Mouse (Mus musculus): ENCODE data around the gene Snd1. TPM values are rescaled to one million over a fixed set of nuclear protein-coding genes. Genes with fewer than 3 reads are reported as not detected.

The Snd1 gene
- polyA plus RNA-seq, 1 experiment from 2014 or later: 138 TPM

DNA sequence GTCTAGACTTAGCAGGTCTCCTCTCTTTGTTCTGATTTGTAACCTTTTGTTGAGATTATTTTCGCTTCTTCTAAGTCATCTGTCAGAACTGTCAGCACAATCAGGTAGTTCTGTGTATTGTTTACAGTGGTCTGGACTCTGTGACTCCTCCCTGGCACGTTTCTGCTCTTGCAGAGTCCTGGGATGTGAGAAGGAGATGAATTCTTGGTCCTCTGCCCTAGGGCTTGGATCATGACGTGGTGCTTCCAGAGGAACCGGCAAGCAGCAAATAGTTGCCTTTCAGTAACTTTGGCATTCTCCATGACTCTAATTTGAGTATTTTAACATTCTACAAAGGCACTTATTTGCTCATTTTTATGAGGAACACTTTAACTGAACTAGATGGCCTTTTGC is 242.9 kb downstream of the Snd1 start:
- 55% methylated on average over 4 of the region's 4 CpGs for WGBS
- DNase-seq (ENCODE audit: low spot score): no peak
- Histone ChIP-seq H3K4me1 (no peaks in the 10 kb centered on the region), H3K27ac (no peak overlapping the region), H3K4me3 (no peak overlapping the region), H3K9me3 (replicated peaks) (no peaks in the 10 kb centered on the region), H3K27me3 (ENCODE audit: low read depth, poor library complexity, severe bottlenecking) (no peaks in the 10 kb centered on the region), H3K36me3 (peaks cover 5% of the 10 kb centered on the region)

DNA sequence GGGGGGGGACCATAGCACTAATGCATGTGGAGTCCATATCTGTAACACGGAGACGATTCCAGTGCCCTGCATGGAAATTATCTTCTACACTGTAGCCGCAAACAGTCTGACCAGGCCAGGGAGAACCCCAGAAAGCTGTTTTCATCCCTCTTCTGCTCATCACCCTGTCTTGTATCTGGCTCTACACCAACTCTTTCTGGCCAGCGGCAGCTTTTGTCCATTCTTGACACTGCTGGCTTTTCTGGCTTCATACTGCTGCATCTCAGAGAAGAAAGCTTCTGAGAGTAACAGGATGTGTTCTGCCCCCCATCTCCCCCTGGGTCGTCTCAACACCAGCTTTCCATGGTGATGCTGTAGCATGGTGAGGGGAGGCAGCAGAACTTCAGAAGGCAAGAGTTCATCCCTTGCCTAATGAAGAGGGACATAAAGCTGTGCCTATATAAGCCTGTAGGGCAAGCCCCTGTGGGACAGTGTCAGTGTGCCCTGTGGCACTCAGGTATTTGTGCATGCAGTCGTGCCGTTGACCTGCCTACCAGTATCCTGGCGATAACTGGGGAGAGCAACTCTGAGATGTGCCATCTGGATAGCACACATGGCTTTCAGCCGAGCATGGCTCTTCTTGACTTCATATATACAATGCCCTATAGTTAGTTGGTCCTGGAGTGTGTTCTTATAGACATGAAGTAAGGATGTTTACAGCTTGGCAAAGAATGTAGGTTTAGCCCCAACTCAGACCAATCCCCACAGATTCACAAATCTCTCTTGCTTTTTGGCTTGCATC is 245.6 kb downstream of the Snd1 start:
- Histone ChIP-seq H3K27ac (no peak overlapping the region), H3K9me3 (replicated peaks) (no peaks in the 10 kb centered on the region), H3K27me3 (ENCODE audit: low read depth, poor library complexity, severe bottlenecking) (no peaks in the 10 kb centered on the region), H3K4me1 (no peaks in the 10 kb centered on the region), H3K36me3 (peaks cover 6% of the 10 kb centered on the region), H3K4me3 (no peak overlapping the region)
- WGBS: 95% methylated on average over 9 of the region's 9 CpGs
- DNase-seq (ENCODE audit: low spot score): no peak

DNA sequence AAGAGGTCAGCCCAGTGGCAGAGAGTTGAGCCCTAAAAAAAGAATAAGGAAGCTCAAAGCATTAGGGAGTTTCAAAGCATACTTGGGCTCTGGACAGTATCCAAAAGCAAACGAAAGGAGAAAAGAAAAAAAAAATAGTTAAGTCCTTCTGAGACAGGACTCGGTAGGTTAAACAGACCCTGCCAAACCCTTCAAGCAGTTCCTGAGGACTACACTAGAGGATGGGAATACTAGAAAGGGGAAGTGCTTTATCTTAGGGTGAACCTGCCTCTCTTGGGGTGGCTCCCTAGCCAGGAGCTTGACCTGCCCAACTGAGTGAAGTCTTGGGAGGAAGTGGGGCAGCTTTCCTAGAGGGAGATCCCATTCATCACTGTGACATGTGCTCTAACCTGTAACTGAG is 248.1 kb downstream of the Snd1 start:
- H3K4me3 ChIP-seq: no peak overlapping the region
- 67% methylated on average over 2 of the region's 2 CpGs for WGBS
- DNase-seq (ENCODE audit: low spot score): no peak
- H3K27ac ChIP-seq: no peak overlapping the region
- no peaks in the 10 kb centered on the region for H3K4me1 ChIP-seq
- H3K9me3 ChIP-seq (replicated peaks): no peaks in the 10 kb centered on the region
- H3K36me3 ChIP-seq: peaks cover 13% of the 10 kb centered on the region
- no peaks in the 10 kb centered on the region for H3K27me3 ChIP-seq (ENCODE audit: low read depth, poor library complexity, severe bottlenecking)

DNA sequence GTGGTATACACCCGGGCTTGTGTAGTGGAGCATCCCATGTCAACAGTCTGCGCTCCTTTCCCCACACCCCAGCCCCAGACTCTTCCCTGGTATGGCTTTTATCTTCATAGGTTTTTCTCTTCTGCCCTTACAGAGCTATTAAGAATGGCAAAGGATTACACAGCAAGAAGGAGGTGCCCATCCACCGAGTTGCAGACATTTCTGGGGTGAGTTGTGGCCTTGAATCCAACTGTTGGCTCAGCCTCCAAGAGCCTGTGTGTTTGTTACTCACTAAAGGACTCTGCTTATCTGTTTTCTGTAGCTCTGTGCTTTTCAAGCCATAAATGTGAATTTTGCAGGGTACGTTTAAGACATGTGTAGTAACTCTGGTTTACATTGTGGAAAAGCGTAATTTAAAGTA is 249.8 kb downstream of the Snd1 start:
- Histone ChIP-seq H3K9me3 (replicated peaks) (no peaks in the 10 kb centered on the region), H3K27ac (no peak overlapping the region), H3K27me3 (ENCODE audit: low read depth, poor library complexity, severe bottlenecking) (no peaks in the 10 kb centered on the region), H3K4me3 (no peak overlapping the region), H3K36me3 (peaks cover 13% of the 10 kb centered on the region), H3K4me1 (peaks cover 15% of the 10 kb centered on the region)
- DNase-seq (ENCODE audit: low spot score): no peak
- WGBS: 87% methylated on average over 5 of the region's 5 CpGs

DNA sequence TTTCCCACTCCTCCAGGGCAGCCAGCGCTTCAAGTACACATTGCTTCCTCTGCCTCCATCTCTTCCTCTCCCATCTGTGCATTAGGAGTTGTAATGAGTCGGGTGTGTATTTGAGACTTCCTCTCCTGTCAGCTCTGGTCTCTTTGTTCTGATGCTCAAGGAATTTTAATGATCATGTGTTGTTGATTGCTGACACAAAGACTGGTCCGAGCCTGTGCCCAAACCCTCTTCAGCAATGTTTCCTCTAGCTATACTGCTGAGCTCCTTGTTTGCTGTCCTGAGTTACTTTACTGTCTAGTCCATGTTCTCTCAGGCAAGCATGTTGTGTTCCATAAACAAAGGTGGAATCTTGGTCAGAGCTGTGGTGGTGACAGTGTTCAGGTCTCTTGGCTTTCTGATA is 254.3 kb downstream of the Snd1 start:
- 18% methylated on average over 3 of the region's 3 CpGs for WGBS
- Histone ChIP-seq H3K36me3 (peaks cover 10% of the 10 kb centered on the region), H3K4me1 (peaks cover 15% of the 10 kb centered on the region), H3K27ac (no peak overlapping the region), H3K9me3 (replicated peaks) (no peaks in the 10 kb centered on the region), H3K27me3 (ENCODE audit: low read depth, poor library complexity, severe bottlenecking) (no peaks in the 10 kb centered on the region), H3K4me3 (no peak overlapping the region)
- DNase-seq (ENCODE audit: low spot score): no peak

DNA sequence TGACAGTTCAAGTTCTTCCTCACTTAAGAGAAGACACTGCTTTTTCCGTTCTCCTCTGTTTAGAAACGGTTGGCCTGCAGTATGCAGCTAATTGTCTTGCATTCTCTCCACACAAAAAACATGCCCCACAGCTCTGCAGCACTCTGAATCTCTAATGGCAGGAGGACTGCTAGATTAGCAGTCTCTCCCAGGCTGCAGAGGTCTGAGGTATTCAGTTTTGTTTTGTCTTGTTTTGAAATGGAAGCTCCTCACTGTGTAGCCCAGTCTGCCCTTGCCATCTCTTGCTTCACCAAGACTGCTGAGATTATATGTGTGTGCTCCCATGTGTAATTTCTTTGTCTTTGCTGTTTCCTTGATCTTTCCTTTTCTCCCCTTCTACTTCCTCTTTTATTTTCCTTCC is 254.7 kb downstream of the Snd1 start:
- no peak for DNase-seq (ENCODE audit: low spot score)
- Histone ChIP-seq H3K36me3 (peaks cover 10% of the 10 kb centered on the region), H3K4me3 (no peak overlapping the region), H3K9me3 (replicated peaks) (no peaks in the 10 kb centered on the region), H3K4me1 (peaks cover 15% of the 10 kb centered on the region), H3K27me3 (ENCODE audit: low read depth, poor library complexity, severe bottlenecking) (no peaks in the 10 kb centered on the region), H3K27ac (no peak overlapping the region)
- 52% methylated on average over 2 of the region's 2 CpGs for WGBS

DNA sequence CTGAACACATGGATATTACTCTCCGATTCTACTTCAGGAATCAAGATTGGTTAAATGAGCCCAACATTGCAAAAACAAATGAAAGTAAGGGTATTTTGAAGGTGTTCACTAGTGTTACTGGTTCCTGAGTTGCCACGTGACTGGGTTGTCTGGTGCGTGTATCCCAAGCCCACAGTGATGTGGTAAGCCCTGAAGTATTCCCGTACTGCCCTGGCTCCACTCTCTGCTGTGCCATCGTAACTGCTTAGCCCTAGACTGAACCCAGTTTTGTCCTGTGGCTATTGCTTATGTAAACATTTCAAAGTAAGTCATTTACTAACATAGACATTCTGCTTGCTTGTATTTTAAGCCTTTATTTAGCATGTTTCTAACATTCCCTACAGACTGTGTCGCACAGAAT is 256.3 kb downstream of the Snd1 start:
- DNase-seq (ENCODE audit: low spot score): no peak
- Histone ChIP-seq H3K27ac (no peak overlapping the region), H3K27me3 (ENCODE audit: low read depth, poor library complexity, severe bottlenecking) (no peaks in the 10 kb centered on the region), H3K4me3 (no peak overlapping the region), H3K4me1 (peaks cover 15% of the 10 kb centered on the region), H3K36me3 (no peaks in the 10 kb centered on the region), H3K9me3 (replicated peaks) (no peaks in the 10 kb centered on the region)
- 97% methylated on average over 6 of the region's 6 CpGs for whole genome bisulfite sequencing

DNA sequence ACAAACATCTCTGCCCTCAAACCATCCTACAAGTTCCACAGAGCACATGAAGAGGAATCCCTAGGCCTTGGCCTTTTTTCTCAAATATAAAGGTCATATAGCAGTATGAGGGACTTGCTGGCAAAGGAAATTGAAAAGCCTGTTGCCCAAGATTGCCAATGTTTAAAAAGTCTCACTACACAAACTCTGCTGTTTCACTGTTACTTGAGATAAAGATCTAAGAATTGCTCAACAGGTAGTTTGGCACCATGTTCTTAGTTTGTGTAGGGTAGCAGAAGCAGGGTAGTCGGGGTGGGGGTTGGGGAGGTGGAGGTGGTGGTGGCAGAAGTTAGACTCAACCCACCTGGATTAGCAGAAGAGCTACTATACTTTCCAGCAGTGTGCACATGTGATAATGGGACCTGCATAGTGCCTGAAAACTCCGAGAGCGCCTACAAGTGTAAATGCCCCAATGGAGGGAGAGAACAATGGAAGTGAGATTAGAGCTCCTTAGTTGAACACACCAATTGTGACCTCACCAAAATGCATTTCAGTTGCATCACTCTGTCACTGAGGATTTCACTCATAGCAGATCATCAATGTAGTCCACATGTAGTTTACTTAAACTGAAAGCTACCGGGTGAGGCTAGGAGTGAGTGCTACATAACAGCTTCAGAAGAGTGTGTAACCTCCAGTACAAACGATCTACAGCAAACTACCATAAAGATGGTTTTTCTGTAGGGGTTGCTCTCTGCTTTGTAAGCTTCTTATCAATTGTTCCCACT is 259.1 kb downstream of the Snd1 start:
- H3K27me3 ChIP-seq (ENCODE audit: low read depth, poor library complexity, severe bottlenecking): no peaks in the 10 kb centered on the region
- no peak overlapping the region for H3K4me3 ChIP-seq
- no peaks in the 10 kb centered on the region for H3K36me3 ChIP-seq
- no peaks in the 10 kb centered on the region for H3K9me3 ChIP-seq (replicated peaks)
- DNase-seq (ENCODE audit: low spot score): no peak
- WGBS: 87% methylated on average over 5 of the region's 5 CpGs
- H3K4me1 ChIP-seq: peaks cover 6% of the 10 kb centered on the region; the same call in 1 of the 2 replicates
- H3K27ac ChIP-seq: no peak overlapping the region

DNA sequence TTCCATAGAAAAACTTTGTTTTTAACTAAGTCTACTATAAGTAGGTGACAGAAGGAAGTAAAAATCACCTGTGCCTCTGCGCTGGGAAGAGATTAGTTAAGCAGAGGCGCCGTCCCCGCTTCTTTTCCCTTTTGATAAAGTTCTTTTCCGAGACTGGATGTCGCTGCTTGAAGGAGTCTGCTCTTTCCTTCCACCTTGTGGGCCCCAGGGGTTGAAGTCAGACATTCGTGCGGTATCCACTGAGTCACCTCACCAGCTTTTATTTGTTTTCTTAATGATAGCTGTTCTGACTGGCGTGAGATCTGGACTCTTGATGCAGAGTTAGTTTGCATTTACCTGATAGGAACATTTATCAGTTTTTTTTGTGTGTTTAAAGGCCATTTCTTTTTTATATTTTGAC is 260.2 kb downstream of the Snd1 start:
- no peaks in the 10 kb centered on the region for H3K4me1 ChIP-seq
- no peaks in the 10 kb centered on the region for H3K27me3 ChIP-seq (ENCODE audit: low read depth, poor library complexity, severe bottlenecking)
- H3K27ac ChIP-seq: no peak overlapping the region
- 83% methylated on average over 9 of the region's 9 CpGs for WGBS
- H3K36me3 ChIP-seq: no peaks in the 10 kb centered on the region
- no peaks in the 10 kb centered on the region for H3K9me3 ChIP-seq (replicated peaks)
- no peak for DNase-seq (ENCODE audit: low spot score)
- no peak overlapping the region for H3K4me3 ChIP-seq

DNA sequence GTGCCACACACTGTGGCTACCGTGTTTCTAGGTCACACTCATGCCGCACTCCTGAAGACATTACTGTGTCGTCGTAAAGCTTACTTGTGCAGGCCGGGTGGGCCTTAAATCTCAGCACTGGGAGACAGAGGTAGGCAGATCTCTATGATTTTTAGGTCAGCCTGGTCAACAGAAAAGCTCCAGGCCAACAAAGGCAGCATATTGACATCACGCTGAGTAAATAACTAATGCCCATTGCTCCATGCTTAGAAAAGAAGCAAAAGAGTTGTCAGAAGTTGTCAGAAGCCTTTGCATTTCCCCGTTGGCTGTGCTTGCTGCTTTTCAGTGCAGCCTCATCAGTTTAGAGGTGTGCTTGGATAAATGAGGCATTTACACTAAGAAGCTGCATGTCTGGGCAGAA is 261.7 kb downstream of the Snd1 start:
- WGBS: 91% methylated on average over 7 of the region's 7 CpGs
- Histone ChIP-seq H3K27ac (no peak overlapping the region), H3K4me1 (no peaks in the 10 kb centered on the region), H3K27me3 (ENCODE audit: low read depth, poor library complexity, severe bottlenecking) (no peaks in the 10 kb centered on the region), H3K9me3 (replicated peaks) (no peaks in the 10 kb centered on the region), H3K36me3 (no peaks in the 10 kb centered on the region), H3K4me3 (no peak overlapping the region)
- DNase-seq (ENCODE audit: low spot score): no peak

DNA sequence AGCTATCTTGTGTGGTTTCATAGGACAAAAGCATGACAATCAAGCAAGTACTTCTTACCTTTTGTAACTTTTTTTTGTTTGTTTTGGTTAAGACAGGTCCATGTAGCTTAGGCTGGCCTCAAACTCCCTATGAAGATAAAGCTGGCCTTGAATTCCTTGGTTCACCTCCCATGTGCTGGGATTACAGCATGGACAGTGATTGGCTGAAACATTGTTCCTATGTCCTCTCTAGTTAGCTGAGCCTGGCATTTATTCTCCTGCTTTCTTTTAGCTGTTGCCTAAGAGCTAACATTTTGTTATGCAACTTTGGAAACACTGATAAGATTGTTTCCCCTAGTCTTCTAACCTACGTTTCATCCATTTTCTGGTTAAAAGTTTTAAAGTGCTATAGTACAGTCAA is 262.7 kb downstream of the Snd1 start:
- Histone ChIP-seq H3K4me3 (no peak overlapping the region), H3K27ac (no peak overlapping the region), H3K27me3 (ENCODE audit: low read depth, poor library complexity, severe bottlenecking) (no peaks in the 10 kb centered on the region), H3K9me3 (replicated peaks) (no peaks in the 10 kb centered on the region), H3K36me3 (no peaks in the 10 kb centered on the region), H3K4me1 (no peaks in the 10 kb centered on the region)
- WGBS: 91% methylated on average over 1 of the region's 1 CpGs
- no peak for DNase-seq (ENCODE audit: low spot score)

DNA sequence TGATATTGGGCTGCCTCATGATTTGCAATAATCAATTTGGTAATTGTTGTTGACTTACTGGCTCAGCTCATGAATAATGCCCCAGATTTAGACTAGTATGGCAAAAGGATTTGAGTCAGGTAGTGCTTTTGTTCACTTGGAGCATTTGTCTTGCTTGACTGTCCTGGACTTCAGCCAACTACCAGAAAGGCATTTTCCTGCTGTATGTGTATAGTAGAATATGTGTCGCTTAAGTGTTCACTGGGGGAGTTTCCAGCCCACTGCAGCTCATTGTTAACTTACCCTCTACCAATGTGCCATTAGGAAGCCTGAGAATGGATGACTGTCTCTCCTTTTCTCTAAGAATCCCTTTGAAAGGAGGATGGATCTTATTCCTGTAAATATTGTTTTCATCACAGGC is 268.6 kb downstream of the Snd1 start:
- Histone ChIP-seq H3K27ac (no peak overlapping the region), H3K4me1 (0 out of 2 replicates have a peak, but pooled peaks cover 4% of the 10 kb centered on the region), H3K27me3 (ENCODE audit: low read depth, poor library complexity, severe bottlenecking) (no peaks in the 10 kb centered on the region), H3K36me3 (peaks cover 27% of the 10 kb centered on the region), H3K9me3 (replicated peaks) (no peaks in the 10 kb centered on the region), H3K4me3 (no peak overlapping the region)
- 92% methylated on average over 1 of the region's 1 CpGs for WGBS
- no peak for DNase-seq (ENCODE audit: low spot score)

DNA sequence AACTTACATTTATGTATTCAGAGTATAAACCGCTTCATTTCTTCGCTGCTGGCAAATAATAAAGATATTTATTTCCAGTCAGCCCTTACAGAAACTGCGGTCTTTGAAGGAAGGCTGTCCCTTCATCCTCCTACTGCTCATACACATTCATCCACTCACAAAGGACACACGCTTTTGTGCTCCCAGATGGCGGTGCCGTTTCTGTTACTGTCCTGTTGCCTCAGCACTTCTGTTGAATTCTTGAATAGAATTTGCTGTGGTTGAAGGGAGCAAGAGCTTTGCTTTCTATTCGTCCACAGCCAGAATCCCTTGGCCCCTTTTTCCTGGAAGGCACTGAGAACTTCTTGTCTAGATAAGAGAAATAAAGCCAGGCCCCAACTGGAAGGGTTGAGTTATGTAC is 270.9 kb downstream of the Snd1 start:
- 96% methylated on average over 7 of the region's 7 CpGs for WGBS
- no peaks in the 10 kb centered on the region for H3K27me3 ChIP-seq (ENCODE audit: low read depth, poor library complexity, severe bottlenecking)

More for the DNA sequence above, 270.9 kb downstream of the Snd1 start:
- Histone ChIP-seq H3K36me3 (peaks cover 28% of the 10 kb centered on the region), H3K9me3 (replicated peaks) (no peaks in the 10 kb centered on the region), H3K4me3 (no peak overlapping the region), H3K27ac (no peak overlapping the region), H3K4me1 (0 out of 2 replicates have a peak, but pooled peaks cover 4% of the 10 kb centered on the region)
- no peak for DNase-seq (ENCODE audit: low spot score)
